Mouse (Mus musculus) liver, postnatal 0 days (tissue): Measurements from ENCODE around the gene D130043K22Rik. TPM values are rescaled to one million over a fixed set of nuclear protein-coding genes. Genes with fewer than 3 reads are reported as not detected.
A peak's percentile ranks its signal among the peaks of the same experiment; 100 is the strongest.

ENCODE experiments used
- ATAC-seq: fragments of 200-750 bp; cut with Nextera tagmentation; 2 replicates; pipeline ENCODE4 v1.8.0; 2017; ENCODE audit warnings: mild to moderate bottlenecking, moderate library complexity
- DNase-seq: peaks from one replicate; pipeline ENCODE4 v3.0.0-alpha.2; 2016
- H3K27ac ChIP-seq: fragments of 300-500 bp; sonication (generic); 2 replicates; pipeline ENCODE4 v1.5.1; 2014; ENCODE audit warnings: antibody characterized with exemption, moderate library complexity, mild to moderate bottlenecking, low read depth
- H3K27me3 ChIP-seq: fragments of 300-500 bp; sonication (generic); 2 replicates; pipeline ENCODE4 v1.6.1; 2014; ENCODE audit warnings: low read length, control low read depth, mixed read lengths; ENCODE audit not compliant: insufficient read depth
- H3K36me3 ChIP-seq: fragments of 300-500 bp; sonication (generic); replicated peaks from 2 replicates; pipeline ENCODE4 v1.6.1; 2014; ENCODE audit warnings: mild to moderate bottlenecking, control low read depth, low read length, moderate library complexity, mixed read lengths; ENCODE audit not compliant: insufficient read depth
- H3K4me1 ChIP-seq: fragments of 300-500 bp; sonication (generic); 2 replicates; pipeline ENCODE4 v1.6.1; 2014; ENCODE audit warnings: antibody characterized with exemption, mild to moderate bottlenecking, control low read depth; ENCODE audit not compliant: insufficient read depth
- H3K4me2 ChIP-seq: fragments of 300-500 bp; sonication (generic); 2 replicates; pipeline ENCODE4 v1.6.1; 2014; ENCODE audit warnings: low read depth, mild to moderate bottlenecking, low read length, moderate library complexity, mixed read lengths
- H3K4me3 ChIP-seq: fragments of 300-500 bp; sonication (generic); 2 replicates; pipeline ENCODE4 v1.5.1; 2014; ENCODE audit warnings: low read depth, low read length
- H3K9ac ChIP-seq: fragments of 300-500 bp; sonication (generic); replicated peaks from 2 replicates; pipeline ENCODE4 v1.6.1; 2014; ENCODE audit warnings: mild to moderate bottlenecking, moderate library complexity
- H3K9me3 ChIP-seq: fragments of 300-500 bp; sonication (generic); 2 replicates; pipeline ENCODE4 v1.6.1; 2016; ENCODE audit warnings: mild to moderate bottlenecking, control low read depth, low read length, mixed read lengths
- CTCF ChIP-seq: sonication (generic); IDR thresholded peaks from 2 replicates; pipeline ENCODE4 v1.5.1; 2016; ENCODE audit warnings: antibody characterized with exemption, low read depth
- EP300 ChIP-seq: IDR thresholded peaks from 2 replicates; pipeline ENCODE4 v1.6.1; 2016; ENCODE audit warnings: antibody characterized with exemption, low read depth, mild to moderate bottlenecking
- WGBS: fragments of 180-500 bp; shearing (Covaris S2); extraction: QIAGEN DNeasy Blood & Tissue Kit; methylation state at CpG from one replicate; pipeline ENCODE4 v1.1.7; 2014; ENCODE audit not compliant: insufficient replicate concordance; 5-methylcytosine and 5-hydroxymethylcytosine counted together
- polyA plus RNA-seq: library from polyadenylated mRNA; unstranded; fragments of >200 nt; fragmentation: Nextera tagmentation; extraction: Ambion mirVana; gene quantifications from 2 replicates; pipeline ENCODE4 v1.2.1, GENCODE M21; 2015

The D130043K22Rik gene
- polyA plus RNA-seq, result 0.31 and 0.48 TPM in 2 replicates

DNA sequence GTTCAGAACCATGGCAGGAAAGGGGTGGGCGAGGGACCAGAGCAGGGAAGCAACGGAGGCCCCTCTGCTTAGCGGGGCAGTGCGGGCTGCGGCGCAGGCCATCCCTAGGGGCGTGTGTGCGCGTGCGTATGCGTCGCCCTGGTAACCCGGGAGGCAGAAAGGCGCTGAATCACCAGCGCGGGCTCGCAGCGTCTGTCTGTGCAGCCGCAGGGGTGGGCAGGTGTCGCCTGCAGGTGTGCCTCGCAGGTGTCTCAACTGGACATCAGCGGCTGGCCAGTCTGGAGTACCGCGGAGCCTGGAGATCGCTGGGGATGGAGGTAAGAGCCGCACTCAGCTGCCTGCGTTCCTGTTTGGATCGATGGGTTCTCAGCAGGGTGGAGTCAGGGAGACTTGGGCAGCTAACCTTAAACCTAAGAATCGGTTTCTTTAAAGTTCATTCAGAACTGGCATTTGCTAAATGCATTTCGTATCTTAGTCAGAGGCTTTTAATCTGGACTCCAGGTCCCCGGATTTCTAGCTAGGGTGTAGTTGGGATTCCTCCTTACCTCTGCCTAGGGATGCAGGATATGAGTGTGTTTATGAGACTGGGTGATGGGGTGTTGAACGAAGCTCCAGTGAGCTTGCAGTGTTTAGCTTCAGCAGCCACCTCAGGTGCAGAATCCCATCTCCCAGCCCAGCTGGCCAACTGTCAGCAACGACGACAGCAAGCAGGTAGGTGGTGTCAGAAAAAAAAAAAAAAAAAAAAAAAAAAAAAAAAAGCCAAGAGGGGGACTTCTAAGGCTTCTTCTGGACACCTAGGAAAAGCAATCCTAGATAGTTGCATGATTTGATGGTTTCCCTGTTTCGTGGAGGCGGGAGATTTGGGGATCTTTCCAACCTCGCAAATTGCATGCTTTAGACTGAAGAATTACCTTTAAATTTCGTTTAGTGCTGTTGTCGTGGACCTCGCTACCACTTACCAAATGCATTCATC lies at the start of gene D130043K22Rik:
Gene D130043K22Rik (plus strand): TSS at position 153 of the 973 bp plus-strand sequence.
- Histone ChIP-seq H3K36me3 (peaks cover 16% of the 10 kb centered on the region), H3K4me3 (peak within 1 kb of the TSS; percentile 34), H3K9me3 (no peaks in the 10 kb centered on the region), H3K9ac (no peak within 1 kb of the TSS), H3K4me2 (peak within 1 kb of the TSS; percentile 64), H3K27ac (no peak within 1 kb of the TSS), H3K4me1 (peaks cover 5% of the 10 kb centered on the region), H3K27me3 (0 out of 2 replicates have a peak, but pooled peaks cover 3% of the 10 kb centered on the region)
- ATAC-seq (peak; percentile 43; the same call in 1 of the 2 replicates), DNase-seq (peak; percentile 53)
- WGBS, result 20% methylated on average over 39 of the region's 40 CpGs
- TF ChIP-seq CTCF (no peak), EP300 (no peak)

DNA sequence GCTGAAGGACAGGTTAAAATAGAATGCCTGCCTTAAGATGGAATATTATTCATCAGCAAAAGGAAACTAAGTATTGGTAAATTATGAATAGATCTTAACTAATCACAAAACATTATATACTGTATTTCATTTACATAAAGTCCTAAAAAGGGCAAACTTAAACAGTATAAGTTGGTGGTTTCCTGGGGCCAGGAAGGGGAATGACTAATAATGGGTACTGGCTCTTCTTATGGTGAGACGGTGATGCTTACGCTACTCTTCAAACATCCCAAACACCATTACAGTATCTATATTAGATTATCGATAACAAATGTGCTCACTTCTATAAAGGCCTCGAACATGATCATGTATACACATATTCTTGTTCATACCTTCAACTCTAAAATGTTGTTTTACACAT lies 46.2 kb upstream of the D130043K22Rik start:
- Histone ChIP-seq H3K27me3 (no peaks in the 10 kb centered on the region), H3K4me3 (no peak overlapping the region), H3K27ac (no peak overlapping the region), H3K4me2 (no peak overlapping the region), H3K9me3 (no peaks in the 10 kb centered on the region), H3K9ac (no peak overlapping the region), H3K36me3 (no peaks in the 10 kb centered on the region), H3K4me1 (peaks cover 7% of the 10 kb centered on the region)
- ATAC-seq, result no peak
- WGBS, result 88% methylated on average over 4 of the region's 4 CpGs
- DNase-seq, result no peak
- TF ChIP-seq EP300 (no peak), CTCF (no peak)

DNA sequence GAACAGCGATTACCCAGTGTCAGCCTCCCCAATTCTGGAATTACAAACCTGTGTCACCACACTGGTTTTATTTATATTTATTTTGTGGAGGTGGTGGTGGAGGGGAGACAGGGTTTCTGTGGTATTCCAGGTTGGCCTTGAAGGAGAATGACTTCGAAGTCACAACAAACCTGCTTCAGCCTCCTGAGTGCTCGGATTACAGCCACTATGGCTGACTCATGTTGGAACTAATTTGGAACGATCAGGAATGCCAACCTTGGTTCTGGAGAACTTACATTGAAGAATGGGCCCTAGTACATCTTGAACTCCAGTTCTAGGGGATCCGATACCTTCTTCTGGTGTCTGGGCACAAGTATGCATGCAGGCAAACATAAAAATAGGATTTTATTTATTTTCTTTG lies 45.6 kb upstream of the D130043K22Rik start:
- no peak for ATAC-seq
- H3K9ac ChIP-seq, result peak overlapping the region; percentile 74
- WGBS, result 71% methylated on average over 5 of the region's 5 CpGs

DNA sequence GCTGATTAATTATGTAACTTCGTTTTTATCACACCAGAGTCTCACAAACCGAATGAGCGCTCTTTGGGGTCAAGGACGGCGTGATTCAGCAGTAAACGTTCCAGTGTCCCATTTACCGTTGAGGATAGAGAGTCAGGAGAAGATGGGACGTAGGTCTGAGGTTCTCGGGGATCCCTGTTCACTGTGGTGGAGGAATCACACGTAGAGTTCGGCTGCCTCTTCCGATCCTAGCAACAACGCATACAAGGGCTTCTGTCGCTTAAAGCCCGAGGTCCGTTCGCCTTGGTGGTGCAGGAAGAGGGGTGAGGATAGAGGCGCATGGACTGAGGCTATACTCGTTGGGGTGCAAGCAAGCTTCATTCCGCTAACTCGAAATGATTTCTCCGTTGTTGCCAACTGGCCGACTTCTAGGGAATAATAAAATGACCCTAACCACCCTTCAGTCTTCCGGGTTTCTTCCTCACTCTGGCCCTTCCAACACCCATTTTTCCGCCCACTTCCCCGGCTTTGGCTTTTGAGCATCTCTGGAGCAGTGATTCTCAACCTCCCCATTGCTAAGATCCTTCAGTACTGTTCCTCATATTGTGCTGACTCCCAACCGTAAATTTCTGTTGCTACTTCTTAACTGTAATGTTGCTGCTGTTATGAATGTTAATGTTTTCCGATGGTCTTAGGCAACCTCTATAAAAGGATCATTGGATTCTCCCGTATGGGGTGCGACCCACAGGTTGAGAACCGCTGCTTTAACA lies 44.8 kb upstream of the D130043K22Rik start:
- Histone ChIP-seq H3K9ac (peak overlapping the region; percentile 74), H3K4me3 (peak overlapping the region; percentile 88), H3K4me2 (peak overlapping the region; percentile 78), H3K27ac (peak overlapping the region; percentile 89), H3K27me3 (no peaks in the 10 kb centered on the region), H3K4me1 (peaks cover 14% of the 10 kb centered on the region), H3K9me3 (no peaks in the 10 kb centered on the region), H3K36me3 (peaks cover 4% of the 10 kb centered on the region)
- DNase-seq, result peak; percentile 53
- peak; percentile 3; the same call in 1 of the 2 replicates for ATAC-seq
- 1% methylated on average over 31 of the region's 31 CpGs for WGBS
- no peak for TF ChIP-seq CTCF
- TF ChIP-seq EP300, result no peak

More for the DNA sequence above, 45.6 kb upstream of the D130043K22Rik start:
- peak overlapping the region; percentile 89; the same call in 1 of the 2 replicates for H3K27ac ChIP-seq
- no peaks in the 10 kb centered on the region for H3K27me3 ChIP-seq
- H3K4me2 ChIP-seq, result peak overlapping the region; percentile 78
- no peak for DNase-seq
- H3K36me3 ChIP-seq, result no peaks in the 10 kb centered on the region
- H3K4me3 ChIP-seq, result peak overlapping the region; percentile 88; the same call in 1 of the 2 replicates
- TF ChIP-seq CTCF (no peak), EP300 (no peak)
- peaks cover 11% of the 10 kb centered on the region for H3K4me1 ChIP-seq
- H3K9me3 ChIP-seq, result no peaks in the 10 kb centered on the region

DNA sequence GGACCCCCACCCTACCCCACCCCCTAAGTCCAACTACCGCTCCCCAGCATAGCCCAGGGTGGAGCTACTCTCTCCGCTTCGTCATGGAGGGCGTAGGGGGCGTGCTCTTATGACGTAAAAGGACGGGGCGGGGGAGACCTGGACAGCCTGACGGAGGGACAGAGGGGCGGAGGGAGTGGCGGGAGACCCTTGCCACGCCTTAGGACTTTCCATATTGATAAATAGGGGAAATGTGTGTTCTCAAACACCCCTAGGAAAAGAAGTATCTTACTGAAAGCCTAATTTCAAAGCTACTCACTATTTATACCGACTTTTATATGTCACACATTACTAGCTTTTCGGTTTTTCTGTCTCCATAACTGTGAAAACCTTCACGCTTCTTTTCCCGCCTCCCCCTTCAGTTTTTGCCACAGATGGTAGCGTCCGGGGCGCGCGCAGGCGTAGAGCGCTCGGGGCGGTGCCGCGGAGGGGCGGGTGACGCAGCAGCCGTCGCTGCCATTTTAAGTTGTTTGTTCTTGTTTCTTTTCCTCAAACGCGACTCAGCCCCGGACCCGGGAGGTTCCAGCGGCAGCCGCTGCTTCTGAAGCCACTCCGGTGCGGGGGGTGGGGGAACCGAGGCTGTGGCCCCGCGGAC lies 44.1 kb upstream of the D130043K22Rik start:
- H3K9me3 ChIP-seq, result no peaks in the 10 kb centered on the region
- peak; percentile 95 for ATAC-seq

More for the DNA sequence above, 44.1 kb upstream of the D130043K22Rik start:
- H3K36me3 ChIP-seq, result peaks cover 11% of the 10 kb centered on the region
- H3K9ac ChIP-seq, result peak overlapping the region; percentile 97
- DNase-seq, result peak; percentile 99
- H3K4me1 ChIP-seq, result peaks cover 18% of the 10 kb centered on the region
- H3K27me3 ChIP-seq, result no peaks in the 10 kb centered on the region
- under 1% methylated on average over 42 of the region's 42 CpGs for WGBS
- H3K4me3 ChIP-seq, result peak overlapping the region; percentile 88
- H3K27ac ChIP-seq, result peak overlapping the region; percentile 99
- H3K4me2 ChIP-seq, result peak overlapping the region; percentile 87
- TF ChIP-seq EP300 (peak; percentile 85; the same call in 1 of the 2 replicates), CTCF (peak; percentile 25; the same call in 1 of the 2 replicates)
